Mouse (Mus musculus): ENCODE measurements around the gene Smok3b. TPM values are rescaled to one million over a fixed set of nuclear protein-coding genes. Genes with fewer than 3 reads are reported as not detected.

Smok3b gene
- polyA plus RNA-seq, 1 experiment: not detected

- H3K4me3 ChIP-seq (ENCODE audit: insufficient read depth, low read length): peak overlapping the region; percentile 96; the same call in 1 of the 2 replicates
- no peak overlapping the region for H3K27ac ChIP-seq (ENCODE audit: insufficient read depth, low read depth, low read length)
- peaks cover 5% of the 10 kb centered on the region; the same call in 1 of the 2 replicates for H3K4me1 ChIP-seq (ENCODE audit: control insufficient read depth, insufficient read depth, low read length)
- TF ChIP-seq CTCF (IDR thresholded peaks at IDR 0.05; ENCODE audit: low read depth, low read length) (no peak), POLR2A (IDR thresholded peaks at IDR 0.05; ENCODE audit: borderline replicate concordance, low read depth, low read length) (no peak)
Observed at GRCm38 (mm10) chr5:138084507-138084906, 63.3 kb downstream of the Smok3b start.

GRCm38 (mm10) chr5:138084996-138085395 lies 63.8 kb downstream of the Smok3b start, which contains the start of gene Zkscan1:
Zkscan1 (plus strand) TSS chr5:138085084.
- TF ChIP-seq CTCF (IDR thresholded peaks at IDR 0.05; ENCODE audit: low read depth, low read length) (no peak), POLR2A (IDR thresholded peaks at IDR 0.05; ENCODE audit: borderline replicate concordance, low read depth, low read length) (no peak)
- Histone ChIP-seq H3K4me3 (ENCODE audit: insufficient read depth, low read length) (peak within 1 kb of the TSS; percentile 96), H3K4me1 (ENCODE audit: control insufficient read depth, insufficient read depth, low read length) (peaks cover 5% of the 10 kb centered on the region; the same call in 1 of the 2 replicates)

GRCm38 (mm10) chr5:138085421-138085911 lies 64.2 kb downstream of the Smok3b start:
- peak overlapping the region; percentile 96 for H3K4me3 ChIP-seq (ENCODE audit: insufficient read depth, low read length)
- peaks cover 5% of the 10 kb centered on the region; the same call in 1 of the 2 replicates for H3K4me1 ChIP-seq (ENCODE audit: control insufficient read depth, insufficient read depth, low read length)
- H3K27ac ChIP-seq (ENCODE audit: insufficient read depth, low read depth, low read length): peak overlapping the region; percentile 68
- no peak for TF ChIP-seq POLR2A (IDR thresholded peaks at IDR 0.05; ENCODE audit: borderline replicate concordance, low read depth, low read length)
- no peak for TF ChIP-seq CTCF (IDR thresholded peaks at IDR 0.05; ENCODE audit: low read depth, low read length)

More at GRCm38 (mm10) chr5:138084996-138085395, 63.8 kb downstream of the Smok3b start, which contains the start of gene Zkscan1:
- H3K27ac ChIP-seq (ENCODE audit: insufficient read depth, low read depth, low read length): peak within 1 kb of the TSS; percentile 68

GRCm38 (mm10) chr5:138086842-138087241 lies 65.6 kb downstream of the Smok3b start:
- Histone ChIP-seq H3K27ac (ENCODE audit: insufficient read depth, low read depth, low read length) (no peak overlapping the region), H3K4me1 (ENCODE audit: control insufficient read depth, insufficient read depth, low read length) (peaks cover 5% of the 10 kb centered on the region; the same call in 1 of the 2 replicates), H3K4me3 (ENCODE audit: insufficient read depth, low read length) (no peak overlapping the region)
- TF ChIP-seq CTCF (IDR thresholded peaks at IDR 0.05; ENCODE audit: low read depth, low read length) (no peak), POLR2A (IDR thresholded peaks at IDR 0.05; ENCODE audit: borderline replicate concordance, low read depth, low read length) (no peak)

- TF ChIP-seq CTCF (IDR thresholded peaks at IDR 0.05; ENCODE audit: low read depth, low read length) (no peak), POLR2A (IDR thresholded peaks at IDR 0.05; ENCODE audit: borderline replicate concordance, low read depth, low read length) (no peak)
- no peak overlapping the region for H3K27ac ChIP-seq (ENCODE audit: insufficient read depth, low read depth, low read length)
Observed at GRCm38 (mm10) chr5:138088366-138088765, 67.1 kb downstream of the Smok3b start.

GRCm38 (mm10) chr5:138089108-138089551 lies 67.9 kb downstream of the Smok3b start:
- TF ChIP-seq POLR2A (IDR thresholded peaks at IDR 0.05; ENCODE audit: borderline replicate concordance, low read depth, low read length) (no peak), CTCF (IDR thresholded peaks at IDR 0.05; ENCODE audit: low read depth, low read length) (no peak)
- H3K4me3 ChIP-seq (ENCODE audit: insufficient read depth, low read length): no peak overlapping the region
- peaks cover 5% of the 10 kb centered on the region; the same call in 1 of the 2 replicates for H3K4me1 ChIP-seq (ENCODE audit: control insufficient read depth, insufficient read depth, low read length)
- no peak overlapping the region for H3K27ac ChIP-seq (ENCODE audit: insufficient read depth, low read depth, low read length)

More at GRCm38 (mm10) chr5:138088366-138088765, 67.1 kb downstream of the Smok3b start:
- H3K4me1 ChIP-seq (ENCODE audit: control insufficient read depth, insufficient read depth, low read length): peaks cover 5% of the 10 kb centered on the region; the same call in 1 of the 2 replicates
- H3K4me3 ChIP-seq (ENCODE audit: insufficient read depth, low read length): no peak overlapping the region

GRCm38 (mm10) chr5:138090271-138090670 lies 69.0 kb downstream of the Smok3b start:
- Histone ChIP-seq H3K27ac (ENCODE audit: insufficient read depth, low read depth, low read length) (no peak overlapping the region), H3K4me1 (ENCODE audit: control insufficient read depth, insufficient read depth, low read length) (peaks cover 5% of the 10 kb centered on the region; the same call in 1 of the 2 replicates), H3K4me3 (ENCODE audit: insufficient read depth, low read length) (no peak overlapping the region)
- TF ChIP-seq CTCF (IDR thresholded peaks at IDR 0.05; ENCODE audit: low read depth, low read length) (peak; percentile 53), POLR2A (IDR thresholded peaks at IDR 0.05; ENCODE audit: borderline replicate concordance, low read depth, low read length) (no peak)

GRCm38 (mm10) chr5:138090737-138091136 lies 69.5 kb downstream of the Smok3b start:
- peaks cover 5% of the 10 kb centered on the region; the same call in 1 of the 2 replicates for H3K4me1 ChIP-seq (ENCODE audit: control insufficient read depth, insufficient read depth, low read length)
- TF ChIP-seq CTCF (IDR thresholded peaks at IDR 0.05; ENCODE audit: low read depth, low read length) (no peak), POLR2A (IDR thresholded peaks at IDR 0.05; ENCODE audit: borderline replicate concordance, low read depth, low read length) (no peak)
- no peak overlapping the region for H3K4me3 ChIP-seq (ENCODE audit: insufficient read depth, low read length)
- H3K27ac ChIP-seq (ENCODE audit: insufficient read depth, low read depth, low read length): no peak overlapping the region

- H3K4me1 ChIP-seq (ENCODE audit: control insufficient read depth, insufficient read depth, low read length): 0 out of 2 replicates have a peak, but pooled peaks cover 2% of the 10 kb centered on the region
- no peak overlapping the region for H3K4me3 ChIP-seq (ENCODE audit: insufficient read depth, low read length)
- no peak for TF ChIP-seq POLR2A (IDR thresholded peaks at IDR 0.05; ENCODE audit: borderline replicate concordance, low read depth, low read length)
- TF ChIP-seq CTCF (IDR thresholded peaks at IDR 0.05; ENCODE audit: low read depth, low read length): no peak
- H3K27ac ChIP-seq (ENCODE audit: insufficient read depth, low read depth, low read length): no peak overlapping the region
Observed at GRCm38 (mm10) chr5:138092771-138093170, 71.5 kb downstream of the Smok3b start.

- H3K4me3 ChIP-seq (ENCODE audit: insufficient read depth, low read length): no peak overlapping the region
- no peak overlapping the region for H3K27ac ChIP-seq (ENCODE audit: insufficient read depth, low read depth, low read length)
- TF ChIP-seq POLR2A (IDR thresholded peaks at IDR 0.05; ENCODE audit: borderline replicate concordance, low read depth, low read length) (no peak), CTCF (IDR thresholded peaks at IDR 0.05; ENCODE audit: low read depth, low read length) (no peak)
Observed at GRCm38 (mm10) chr5:138094474-138094873, 73.2 kb downstream of the Smok3b start.

More at GRCm38 (mm10) chr5:138094474-138094873, 73.2 kb downstream of the Smok3b start:
- no peaks in the 10 kb centered on the region for H3K4me1 ChIP-seq (ENCODE audit: control insufficient read depth, insufficient read depth, low read length)

Other genes starting within 250 kb of the Smok3b start
- 28.3 and 36.2 TPM in 2 replicates for gene Ppp1r35, start 242.6 kb upstream of the Smok3b start, polyA plus RNA-seq (2012; ENCODE audit: insufficient read depth, insufficient read length, missing spikeins)
- gene Mepce, start 233.8 kb upstream of the Smok3b start, polyA plus RNA-seq (2012; ENCODE audit: insufficient read depth, insufficient read length, missing spikeins): 31.3 and 35.4 TPM in 2 replicates
- 6.1 TPM in 2 replicates for gene Zcwpw1, start 233.6 kb upstream of the Smok3b start, polyA plus RNA-seq (2012; ENCODE audit: insufficient read depth, insufficient read length, missing spikeins)
- 15.5 and 16.8 TPM in 2 replicates for gene Pilra, start 185.1 kb upstream of the Smok3b start, polyA plus RNA-seq (2012; ENCODE audit: insufficient read depth, insufficient read length, missing spikeins)
- 15.2 and 19.7 TPM in 2 replicates for gene Pilrb1, start 163.3 kb upstream of the Smok3b start, polyA plus RNA-seq (2012; ENCODE audit: insufficient read depth, insufficient read length, missing spikeins)
- 37.4 and 42.3 TPM in 2 replicates for gene Pilrb2, start 149.6 kb upstream of the Smok3b start, polyA plus RNA-seq (2012; ENCODE audit: insufficient read depth, insufficient read length, missing spikeins)
- gene Cyp3a13, start 99.8 kb upstream of the Smok3b start, polyA plus RNA-seq (2012; ENCODE audit: insufficient read depth, insufficient read length, missing spikeins): not detected in 2 replicates
- not detected in 2 replicates for gene Gjc3, start 58.3 kb upstream of the Smok3b start, polyA plus RNA-seq (2012; ENCODE audit: insufficient read depth, insufficient read length, missing spikeins)
- gene Azgp1, start 39.9 kb upstream of the Smok3b start, polyA plus RNA-seq (2012; ENCODE audit: insufficient read depth, insufficient read length, missing spikeins): not detected in 2 replicates
- gene Smok3a, start 168 bp upstream of the Smok3b start, polyA plus RNA-seq (2012; ENCODE audit: insufficient read depth, insufficient read length, missing spikeins): not detected in 2 replicates
- not detected in 2 replicates for gene Smok3c, start 31.8 kb downstream of the Smok3b start, polyA plus RNA-seq (2012; ENCODE audit: insufficient read depth, insufficient read length, missing spikeins)
- gene Zkscan1, start 63.7 kb downstream of the Smok3b start, polyA plus RNA-seq (2012; ENCODE audit: insufficient read depth, insufficient read length, missing spikeins): 10.5 and 12.0 TPM in 2 replicates
- gene Zscan21, start 95.5 kb downstream of the Smok3b start, polyA plus RNA-seq (2012; ENCODE audit: insufficient read depth, insufficient read length, missing spikeins): 14.0 and 15.0 TPM in 2 replicates
- 5.8 and 6.8 TPM in 2 replicates for gene Zfp113, start 134.3 kb downstream of the Smok3b start, polyA plus RNA-seq (2012; ENCODE audit: insufficient read depth, insufficient read length, missing spikeins)
- 77.7 and 82.3 TPM in 2 replicates for gene Cops6, start 139.6 kb downstream of the Smok3b start, polyA plus RNA-seq (2012; ENCODE audit: insufficient read depth, insufficient read length, missing spikeins)
- 34.1 and 40.5 TPM in 2 replicates for gene Ap4m1, start 150.6 kb downstream of the Smok3b start, polyA plus RNA-seq (2012; ENCODE audit: insufficient read depth, insufficient read length, missing spikeins)
- gene Mcm7, start 151.0 kb downstream of the Smok3b start, polyA plus RNA-seq (2012; ENCODE audit: insufficient read depth, insufficient read length, missing spikeins): 34.6 and 46.6 TPM in 2 replicates
- 26.5 and 33.3 TPM in 2 replicates for gene Taf6, start 166.0 kb downstream of the Smok3b start, polyA plus RNA-seq (2012; ENCODE audit: insufficient read depth, insufficient read length, missing spikeins)
- 28.2 and 37.3 TPM in 2 replicates for gene Cnpy4, start 166.1 kb downstream of the Smok3b start, polyA plus RNA-seq (2012; ENCODE audit: insufficient read depth, insufficient read length, missing spikeins)
- gene Mblac1, start 172.9 kb downstream of the Smok3b start, polyA plus RNA-seq (2012; ENCODE audit: insufficient read depth, insufficient read length, missing spikeins): 5.4 and 5.8 TPM in 2 replicates
- 40.8 and 43.3 TPM in 2 replicates for gene Nxpe5, start 204.5 kb downstream of the Smok3b start, polyA plus RNA-seq (2012; ENCODE audit: insufficient read depth, insufficient read length, missing spikeins)
- gene Lamtor4, start 234.1 kb downstream of the Smok3b start, polyA plus RNA-seq (2012; ENCODE audit: insufficient read depth, insufficient read length, missing spikeins): 96.8 and 106 TPM in 2 replicates
- 83.8 and 85.1 TPM in 2 replicates for gene BC037034, start 242.6 kb downstream of the Smok3b start, polyA plus RNA-seq (2012; ENCODE audit: insufficient read depth, insufficient read length, missing spikeins)

Data from bone marrow macrophage, adult 2 months (primary cell).